Mouse (Mus musculus) heart, postnatal 14 days (tissue): Measurements from ENCODE around the gene Pi4kb. TPM values are rescaled to one million over a fixed set of nuclear protein-coding genes. Genes with fewer than 3 reads are reported as not detected.

Source experiments
- DNase-seq, 2 experiments: peaks; one replicate each; pipeline ENCODE4 v3.0.0; 2021 to 2022
- intact Hi-C: fragments of 180-260 bp; cut with DNase I; formaldehyde crosslinking; loops from one replicate; pipeline ENCODE4 v1.15.1; 2025
- microRNA-seq, 2 experiments: library from miRNA; unstranded; fragments of <30 nt; microRNA quantifications; one replicate each; pipeline ENCODE4 v1.2.0; 2021 to 2022
- total RNA-seq, 2 experiments: library from RNA; stranded (reverse); gene quantifications; 2 replicates each; pipeline ENCODE4 v1.2.3; 2021

Pi4kb gene
- total RNA-seq, 2 experiments from 2014 or later: 33.5 to 35.3 TPM

- no peak for DNase-seq
- intact Hi-C loops: no loop called here
Measured at GRCm38 (mm10) chr3:95047914-95048313, 73.4 kb downstream of the Pi4kb start.

- intact Hi-C loops: no loop called here
- DNase-seq: peak in 1 of 2 experiments; percentile 45
Measured at GRCm38 (mm10) chr3:95052959-95053358, 78.4 kb downstream of the Pi4kb start.

GRCm38 (mm10) chr3:95053701-95054100 lies 79.2 kb downstream of the Pi4kb start:
- intact Hi-C loops: no loop called here

GRCm38 (mm10) chr3:95054481-95055260 lies 80.1 kb downstream of the Pi4kb start:
- intact Hi-C loops: loop anchor here (5.0 kb wide), 1 partner anchor 48 kb away; no protein-coding TSS in a partner anchor
- DNase-seq: no peak

More at GRCm38 (mm10) chr3:95053701-95054100, 79.2 kb downstream of the Pi4kb start:
- DNase-seq: peak in 1 of 2 experiments; percentile 23

GRCm38 (mm10) chr3:95056275-95056674 lies 81.7 kb downstream of the Pi4kb start:
- intact Hi-C loops: loop anchor here (5.0 kb wide), 1 partner anchor 46 kb away; no protein-coding TSS in a partner anchor
- no peak for DNase-seq

Small RNAs within 50 kb of the gene (microRNA-seq; reads per million reads assigned to microRNA genes)
- 2.4 to 5.0 reads per million in 2 experiments for gene Mir7013

Other genes starting within 250 kb of the Pi4kb start
- gene Cgn, start 188.2 kb upstream of the Pi4kb start, total RNA-seq: under 1 TPM; 0.63 to 0.86 TPM
- gene Pogz, start 137.2 kb upstream of the Pi4kb start, total RNA-seq: 10 to 100 TPM; 23.9 to 24.0 TPM
- gene Psmb4, start 87.8 kb upstream of the Pi4kb start, total RNA-seq: 100 to 1,000 TPM; 217 to 251 TPM
- 10 to 100 TPM; 63.8 to 84.9 TPM for gene Selenbp1, start 41.7 kb upstream of the Pi4kb start, total RNA-seq
- gene Rfx5, start 20.7 kb upstream of the Pi4kb start, total RNA-seq: 1 to 10 TPM; 8.2 to 8.4 TPM
- gene Zfp687, start 40.7 kb downstream of the Pi4kb start, total RNA-seq: 10 to 100 TPM; 15.4 to 16.8 TPM
- 100 to 1,000 TPM; 118 to 132 TPM for gene Psmd4, start 67.9 kb downstream of the Pi4kb start, total RNA-seq
- gene Pip5k1a, start 132.2 kb downstream of the Pi4kb start, total RNA-seq: 10 to 100 TPM; 18.3 to 19.2 TPM
- gene Vps72, start 136.3 kb downstream of the Pi4kb start, total RNA-seq: 10 to 100 TPM; 32.4 to 32.5 TPM
- gene Tmod4, start 149.7 kb downstream of the Pi4kb start, total RNA-seq: 10 to 100 TPM; 10.6 to 11.1 TPM
- 10 to 100 TPM; 29.5 to 33.5 TPM for gene Scnm1, start 159.3 kb downstream of the Pi4kb start, total RNA-seq
- gene Lysmd1, start 159.4 kb downstream of the Pi4kb start, total RNA-seq: 1 to 10 TPM; 6.4 to 7.4 TPM
- gene Tnfaip8l2, start 167.6 kb downstream of the Pi4kb start, total RNA-seq: 1 to 10 TPM; 3.0 to 3.1 TPM
- 10 to 100 TPM in 1 of 2 experiments, 1 to 10 TPM in 1; 5.8 to 11.8 TPM for gene Sema6c, start 185.7 kb downstream of the Pi4kb start, total RNA-seq
- gene Gabpb2, start 243.2 kb downstream of the Pi4kb start, total RNA-seq: 10 to 100 TPM; 14.9 to 15.0 TPM